Mouse (Mus musculus): ENCODE results near the gene Znrf2. TPM values are rescaled to one million over a fixed set of nuclear protein-coding genes. Genes with fewer than 3 reads are reported as not detected.
"Not testable (repeated sequence)": the region's sequence is repeated elsewhere in the genome, so short reads cannot be mapped to it uniquely, and the experiment has no call there.

Gene Znrf2
- polyA plus RNA-seq, 1 experiment from 2014 or later, result 6.7 TPM

GRCm38 (mm10) chr6:54854859-54855258 is 38.1 kb downstream of the Znrf2 start:
- TF ChIP-seq CTCF (IDR thresholded peaks at IDR 0.05; ENCODE audit: low read depth), result no peak
- H3K4me1 ChIP-seq (replicated peaks; ENCODE audit: insufficient read depth, low read length), result peaks cover 9% of the 10 kb centered on the region; the same call in 1 of the 2 replicates
- no peak for ATAC-seq (replicated peaks; ENCODE audit: low FRiP score, low read depth)
- H3K27me3 ChIP-seq (ENCODE audit: insufficient read depth, low read length), result no peaks in the 10 kb centered on the region
- H3K4me2 ChIP-seq (ENCODE audit: low read length), result no peak overlapping the region
- no peaks in the 10 kb centered on the region for H3K36me3 ChIP-seq (ENCODE audit: insufficient read depth, low read length)
- 58% methylated on average over 4 of the region's 4 CpGs for WGBS
- H3K27ac ChIP-seq, result no peak overlapping the region
- H3K9ac ChIP-seq (ENCODE audit: low read depth, low read length), result no peak overlapping the region
- DNase-seq (ENCODE audit: low spot score), result no peak
- no peak overlapping the region for H3K4me3 ChIP-seq (replicated peaks; ENCODE audit: low read depth, low read length)
- no peaks in the 10 kb centered on the region for H3K9me3 ChIP-seq (replicated peaks; ENCODE audit: low read length)

GRCm38 (mm10) chr6:54855801-54856583 is 39.3 kb downstream of the Znrf2 start:
- H3K4me3 ChIP-seq (replicated peaks; ENCODE audit: low read depth, low read length), result no peak overlapping the region
- ATAC-seq (replicated peaks; ENCODE audit: low FRiP score, low read depth), result no peak
- H3K4me1 ChIP-seq (replicated peaks; ENCODE audit: insufficient read depth, low read length), result peaks cover 9% of the 10 kb centered on the region; the same call in 1 of the 2 replicates
- peak; percentile 11 for DNase-seq (ENCODE audit: low spot score)
- 33% methylated on average over 4 of the region's 4 CpGs for WGBS
- no peaks in the 10 kb centered on the region for H3K9me3 ChIP-seq (replicated peaks; ENCODE audit: low read length)
- TF ChIP-seq CTCF (IDR thresholded peaks at IDR 0.05; ENCODE audit: low read depth), result no peak
- no peaks in the 10 kb centered on the region for H3K36me3 ChIP-seq (ENCODE audit: insufficient read depth, low read length)
- no peak overlapping the region for H3K27ac ChIP-seq
- H3K4me2 ChIP-seq (ENCODE audit: low read length), result no peak overlapping the region
- no peak overlapping the region for H3K9ac ChIP-seq (ENCODE audit: low read depth, low read length)
- no peaks in the 10 kb centered on the region for H3K27me3 ChIP-seq (ENCODE audit: insufficient read depth, low read length)

DNA sequence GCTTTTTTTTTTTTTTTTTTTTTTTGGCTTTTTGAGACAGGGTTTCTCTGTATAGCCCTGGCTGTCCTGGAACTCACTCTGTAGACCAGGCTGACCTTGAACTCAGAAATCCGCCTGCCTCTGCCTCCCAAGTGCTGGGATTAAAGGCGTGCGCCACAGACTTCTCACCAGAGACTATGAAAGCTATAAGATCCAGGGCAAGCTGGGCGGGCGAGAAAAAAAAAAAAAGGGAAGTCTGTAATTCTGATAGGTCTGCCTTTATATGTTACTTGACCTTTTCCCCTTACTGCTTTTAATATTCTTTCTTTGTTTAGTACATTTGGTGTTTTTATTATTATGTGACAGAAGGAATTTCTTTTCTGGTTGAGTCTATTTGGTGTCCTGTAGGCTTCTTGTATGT is 42.4 kb downstream of the Znrf2 start:
- not testable (repeated sequence) for H3K9ac ChIP-seq (ENCODE audit: low read depth, low read length)
- WGBS, result 93% methylated on average over 5 of the region's 5 CpGs

GRCm38 (mm10) chr6:54860180-54860579 is 43.5 kb downstream of the Znrf2 start:
- Histone ChIP-seq H3K4me3 (replicated peaks; ENCODE audit: low read depth, low read length) (no peak overlapping the region), H3K27me3 (ENCODE audit: insufficient read depth, low read length) (no peaks in the 10 kb centered on the region), H3K4me2 (ENCODE audit: low read length) (no peak overlapping the region), H3K9ac (ENCODE audit: low read depth, low read length) (no peak overlapping the region), H3K9me3 (replicated peaks; ENCODE audit: low read length) (no peaks in the 10 kb centered on the region), H3K27ac (no peak overlapping the region), H3K4me1 (replicated peaks; ENCODE audit: insufficient read depth, low read length) (no peaks in the 10 kb centered on the region), H3K36me3 (ENCODE audit: insufficient read depth, low read length) (no peaks in the 10 kb centered on the region)
- no peak for DNase-seq (ENCODE audit: low spot score)
- ATAC-seq (replicated peaks; ENCODE audit: low FRiP score, low read depth), result no peak
- TF ChIP-seq CTCF (IDR thresholded peaks at IDR 0.05; ENCODE audit: low read depth), result no peak

More for the DNA sequence above, 42.4 kb downstream of the Znrf2 start:
- ATAC-seq (replicated peaks; ENCODE audit: low FRiP score, low read depth); H3K36me3 ChIP-seq (ENCODE audit: insufficient read depth, low read length); H3K27me3 ChIP-seq (ENCODE audit: insufficient read depth, low read length); H3K4me1 ChIP-seq (replicated peaks; ENCODE audit: insufficient read depth, low read length); H3K9me3 ChIP-seq (replicated peaks; ENCODE audit: low read length); H3K4me2 ChIP-seq (ENCODE audit: low read length); H3K4me3 ChIP-seq (replicated peaks; ENCODE audit: low read depth, low read length); DNase-seq (ENCODE audit: low spot score); H3K27ac ChIP-seq: not testable (repeated sequence)

DNA sequence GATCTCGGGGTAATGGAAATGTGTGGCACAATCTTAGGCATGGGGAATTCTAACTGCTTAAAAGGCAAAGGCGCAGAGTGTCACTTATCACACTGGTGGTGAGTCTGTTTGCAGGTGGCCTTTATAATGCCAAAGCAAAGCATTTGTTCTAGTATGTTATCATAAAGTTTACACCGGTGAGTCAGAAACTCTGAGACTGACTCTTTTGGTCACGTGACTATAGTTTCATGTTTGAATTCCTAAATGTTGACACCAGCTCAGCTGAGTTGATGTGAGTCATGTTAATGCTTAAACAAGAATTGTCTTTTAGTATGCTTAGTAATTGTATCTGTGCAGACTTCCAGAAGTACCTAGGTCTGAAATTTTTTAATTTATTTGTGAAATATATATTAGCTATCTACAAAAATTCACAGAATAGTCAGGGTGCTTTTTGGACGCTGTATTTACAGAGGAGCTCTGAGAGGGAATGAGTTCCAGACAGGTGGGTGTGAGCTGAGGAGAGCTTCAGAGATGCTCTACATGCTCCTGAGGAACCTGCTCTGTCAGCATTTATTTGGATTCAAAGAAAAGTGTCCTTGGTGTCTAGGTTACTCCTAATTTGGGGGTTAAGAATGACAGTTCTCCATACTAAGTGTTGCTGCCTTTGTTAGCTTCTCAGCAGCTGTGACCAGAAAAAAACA is 50.2 kb downstream of the Znrf2 start:
- Histone ChIP-seq H3K36me3 (ENCODE audit: insufficient read depth, low read length) (no peaks in the 10 kb centered on the region), H3K4me1 (replicated peaks; ENCODE audit: insufficient read depth, low read length) (no peaks in the 10 kb centered on the region), H3K27me3 (ENCODE audit: insufficient read depth, low read length) (no peaks in the 10 kb centered on the region), H3K9me3 (replicated peaks; ENCODE audit: low read length) (no peaks in the 10 kb centered on the region), H3K9ac (ENCODE audit: low read depth, low read length) (no peak overlapping the region), H3K4me2 (ENCODE audit: low read length) (no peak overlapping the region), H3K27ac (peak overlapping the region; percentile 36; the same call in 1 of the 2 replicates), H3K4me3 (replicated peaks; ENCODE audit: low read depth, low read length) (no peak overlapping the region)
- DNase-seq (ENCODE audit: low spot score), result peak; percentile 36
- WGBS, result 77% methylated on average over 5 of the region's 5 CpGs
- ATAC-seq (replicated peaks; ENCODE audit: low FRiP score, low read depth), result no peak
- no peak for TF ChIP-seq CTCF (IDR thresholded peaks at IDR 0.05; ENCODE audit: low read depth)

GRCm38 (mm10) chr6:54867411-54867745 is 50.7 kb downstream of the Znrf2 start:
- Histone ChIP-seq H3K36me3 (ENCODE audit: insufficient read depth, low read length) (no peaks in the 10 kb centered on the region), H3K27ac (0 out of 2 replicates have a peak overlapping the region, but pooled peaks have one; percentile 2), H3K4me2 (ENCODE audit: low read length) (no peak overlapping the region), H3K4me1 (replicated peaks; ENCODE audit: insufficient read depth, low read length) (no peaks in the 10 kb centered on the region), H3K27me3 (ENCODE audit: insufficient read depth, low read length) (no peaks in the 10 kb centered on the region), H3K9me3 (replicated peaks; ENCODE audit: low read length) (no peaks in the 10 kb centered on the region), H3K9ac (ENCODE audit: low read depth, low read length) (no peak overlapping the region), H3K4me3 (replicated peaks; ENCODE audit: low read depth, low read length) (no peak overlapping the region)
- no peak for TF ChIP-seq CTCF (IDR thresholded peaks at IDR 0.05; ENCODE audit: low read depth)
- no peak for DNase-seq (ENCODE audit: low spot score)
- WGBS, result 70% methylated on average over 4 of the region's 4 CpGs
- ATAC-seq (replicated peaks; ENCODE audit: low FRiP score, low read depth), result no peak
